Mouse (Mus musculus): Measurements from ENCODE around the gene Glod4. TPM values are rescaled to one million over a fixed set of nuclear protein-coding genes. Genes with fewer than 3 reads are reported as not detected.

Glod4 gene
- 189 and 190 TPM in 2 replicates for total RNA-seq (2012; rRNA removed)
- 161 and 186 TPM in 2 replicates for total RNA-seq (2014; rRNA removed)
- 121 and 158 TPM in 2 replicates for polyA plus RNA-seq (2012; ENCODE audit: insufficient read length, low read depth)

DNA sequence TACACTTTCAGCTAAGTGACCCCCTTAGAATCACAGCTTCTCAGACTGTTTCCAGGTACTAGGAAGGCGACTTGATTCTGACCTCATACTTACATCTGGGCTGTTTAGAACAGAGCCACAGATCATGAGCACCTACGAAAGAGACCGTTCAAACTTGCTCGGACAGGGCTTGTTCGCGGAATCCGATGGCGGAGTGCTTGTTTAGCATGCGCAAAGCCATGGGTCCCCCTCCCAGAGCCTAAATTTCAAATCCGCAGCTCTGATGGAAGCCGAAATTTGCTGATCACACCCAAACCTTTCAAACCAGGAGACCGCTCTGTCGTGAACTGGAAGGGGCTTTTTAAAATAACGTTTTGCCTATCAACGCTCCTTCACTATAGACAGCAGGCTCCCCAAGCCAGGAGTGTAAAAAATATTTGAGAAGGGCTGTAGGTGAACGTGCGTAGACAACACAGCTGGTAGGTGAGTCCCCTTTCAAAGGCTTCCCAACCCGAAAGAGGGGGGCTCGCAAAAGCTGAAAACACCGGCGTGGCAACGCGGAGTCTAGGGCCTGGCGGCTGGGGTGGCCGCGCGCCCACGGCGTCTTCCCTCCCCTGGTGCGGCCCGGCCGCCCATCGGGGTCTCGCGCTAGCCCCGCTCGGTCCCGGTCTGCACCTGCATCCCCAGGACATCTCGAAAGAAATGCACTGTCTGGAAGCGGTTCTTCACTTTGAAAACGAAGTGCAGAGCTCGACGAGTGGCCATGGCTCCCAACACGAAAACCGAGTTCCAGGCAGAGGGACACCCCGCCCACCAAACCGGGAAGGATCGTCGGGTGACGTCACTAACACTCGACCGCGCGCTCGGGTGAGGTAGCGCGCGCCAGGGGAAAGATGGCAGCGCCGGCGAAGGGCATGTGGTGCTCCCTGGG, at the start of gene Glod4, which contains the start of gene Mrm3:
Gene Glod4, minus strand, starts transcription at position 825 of the 910 bp plus-strand sequence.
Gene Mrm3, plus strand, starts transcription at position 815 of the 910 bp plus-strand sequence.
- in situ Hi-C loops (cut with MboI; ENCODE audit: low pct_ligation_motif_present, low pct_unique_long_range_greater_than_20kb, low sequenced_read_pairs): no loop called here
- peak within 1 kb of the TSS; percentile 70 for H3K9ac ChIP-seq (ENCODE audit: insufficient read depth, low read depth)
- peaks cover 18% of the 10 kb centered on the region for H3K79me2 ChIP-seq (replicated peaks; ENCODE audit: control insufficient read depth, extremely low read depth, insufficient read depth, poor library complexity, severe bottlenecking)
- no peaks in the 10 kb centered on the region for H3K27me3 ChIP-seq (replicated peaks)
- peak within 1 kb of the TSS; percentile 92 for H3K4me2 ChIP-seq (ENCODE audit: insufficient read depth, low read depth, poor library complexity, severe bottlenecking)
- dilution Hi-C loops (cut with MboI; ENCODE audit: extremely low pct_ligation_motif_present, extremely low pct_unique_long_range_greater_than_20kb, low sequenced_read_pairs): no loop called here
- H3K27ac ChIP-seq (ENCODE audit: insufficient read depth, low read depth): no peak within 1 kb of the TSS
- DNase-seq (ENCODE audit: extremely low read depth): peak; percentile 90
- H3K36me3 ChIP-seq (replicated peaks in 1 of 2; ENCODE audit: control insufficient read depth in 1 of 2, insufficient read depth in 1 of 2, low read length in 1 of 2): peaks cover 17 to 61% of the 10 kb centered on the region in 2 experiments
- H3K4me3 ChIP-seq (replicated peaks in 1 of 3; ENCODE audit: low read depth in 2 of 3, low read length in 2 of 3, poor library complexity in 1 of 3): peak within 1 kb of the TSS; percentile 61 to 91 (median 70)
- H3K4me1 ChIP-seq (ENCODE audit: control insufficient read depth in 1 of 2, insufficient read depth in 2 of 2): peaks cover 4 to 41% of the 10 kb centered on the region in 2 experiments
- H3K9me3 ChIP-seq (replicated peaks; ENCODE audit: low read length): no peaks in the 10 kb centered on the region
- TF ChIP-seq NELFE (IDR thresholded peaks at IDR 0.05; ENCODE audit: low read depth, low read length) (peak; percentile 94; the same call in 1 of the 2 replicates), ZMIZ1 (IDR thresholded peaks at IDR 0.05; ENCODE audit: low read depth, low read length) (peak; percentile 84), ZKSCAN1 (IDR thresholded peaks at IDR 0.05; ENCODE audit: borderline replicate concordance, low read depth, low read length) (no peak), UBTF (IDR thresholded peaks at IDR 0.05; ENCODE audit: low read depth, low read length) (no peak), JUN (IDR thresholded peaks at IDR 0.05; ENCODE audit: insufficient read depth, low read depth, low read length) (peak; percentile 28; the same call in 1 of the 2 replicates), MAX (IDR thresholded peaks at IDR 0.05; ENCODE audit: low read length) (peak; percentile 93), JUND (conservative IDR thresholded peaks at IDR 0.05; ENCODE audit: low read depth, low read length) (0 out of 2 replicates have a peak, but pooled peaks have one; percentile 17), POLR2AphosphoS2 (IDR thresholded peaks at IDR 0.05; ENCODE audit: low read depth, low read length) (peak; percentile 75; the same call in 1 of the 2 replicates), IRF4 (IDR thresholded peaks at IDR 0.05; ENCODE audit: low read depth, low read length) (peak; percentile 82), ELF1 (IDR thresholded peaks at IDR 0.05; ENCODE audit: low read depth, low read length) (peak; percentile 90), EP300 (IDR thresholded peaks at IDR 0.05; ENCODE audit: low read length) (no peak), TCF12 (IDR thresholded peaks at IDR 0.05; ENCODE audit: low read depth, low read length) (peak; percentile 98), GABPA (IDR thresholded peaks at IDR 0.05; ENCODE audit: insufficient replicate concordance, low read depth, low read length) (peak; percentile 31; the same call in 1 of the 2 replicates), BHLHE40 (IDR thresholded peaks at IDR 0.05; ENCODE audit: low read depth, low read length) (no peak), CTCF (conservative IDR thresholded peaks at IDR 0.05 in 1 of 2, IDR thresholded peaks at IDR 0.05 in 1 of 2; ENCODE audit: low read depth in 2 of 2, low read length in 2 of 2) (no peak), ZNF384 (IDR thresholded peaks at IDR 0.05; ENCODE audit: low read depth, low read length) (no peak), CHD1 (IDR thresholded peaks at IDR 0.05; ENCODE audit: low read depth, low read length) (no peak), MYC (IDR thresholded peaks at IDR 0.05; ENCODE audit: low read depth, low read length) (peak; percentile 93; the same call in 1 of the 2 replicates), RCOR1 (conservative IDR thresholded peaks at IDR 0.05; ENCODE audit: low read depth, low read length) (0 out of 2 replicates have a peak, but pooled peaks have one; percentile 48), ZC3H11A (IDR thresholded peaks at IDR 0.05; ENCODE audit: low read depth, low read length) (no peak), POLR2A (IDR thresholded peaks at IDR 0.05; ENCODE audit: low read depth, low read length) (peak; percentile 98), SIN3A (IDR thresholded peaks at IDR 0.05; ENCODE audit: low read length) (peak; percentile 98), MXI1 (IDR thresholded peaks at IDR 0.05; ENCODE audit: low read depth, low read length) (peak; percentile 99), TBP (conservative IDR thresholded peaks at IDR 0.05; ENCODE audit: low read depth, low read length) (peak; percentile 67; the same call in 1 of the 2 replicates), CHD2 (IDR thresholded peaks at IDR 0.05; ENCODE audit: low read length) (no peak), MAFK (IDR thresholded peaks at IDR 0.05; ENCODE audit: insufficient replicate concordance, low read length) (no peak), USF2 (conservative IDR thresholded peaks at IDR 0.05; ENCODE audit: low read depth, low read length) (no peak), KAT2A (IDR thresholded peaks at IDR 0.05; ENCODE audit: insufficient replicate concordance, low read length) (peak; percentile 81; the same call in 1 of the 2 replicates), HCFC1 (IDR thresholded peaks at IDR 0.05; ENCODE audit: low read depth, low read length) (peak; percentile 92), E2F4 (IDR thresholded peaks at IDR 0.05; ENCODE audit: insufficient replicate concordance, low read depth, low read length) (peak; percentile 82; the same call in 1 of the 2 replicates), PAX5 (IDR thresholded peaks at IDR 0.05; ENCODE audit: low read length) (no peak), ETS1 (conservative IDR thresholded peaks at IDR 0.05; ENCODE audit: low read depth, low read length) (0 out of 2 replicates have a peak, but pooled peaks have one; percentile 11), NRF1 (IDR thresholded peaks at IDR 0.05; ENCODE audit: low read depth, low read length) (peak; percentile 69), MEF2A (IDR thresholded peaks at IDR 0.05; ENCODE audit: borderline replicate concordance, low read depth, low read length) (peak; percentile 80; the same call in 1 of the 2 replicates), RAD21 (IDR thresholded peaks at IDR 0.05; ENCODE audit: low read depth, low read length) (no peak), MAZ (IDR thresholded peaks at IDR 0.05; ENCODE audit: low read depth, low read length) (peak; percentile 67; the same call in 1 of the 2 replicates), USF1 (IDR thresholded peaks at IDR 0.05; ENCODE audit: low read depth, low read length) (peak; percentile 3; the same call in 1 of the 2 replicates)

Measured in CH12.LX (cell line).